Mouse (Mus musculus) hindbrain, embryonic 11.5 days (tissue): Measurements from ENCODE around the gene Gm21970. TPM values are rescaled to one million over a fixed set of nuclear protein-coding genes. Genes with fewer than 3 reads are reported as not detected.
A peak's percentile ranks its signal among the peaks of the same experiment; 100 is the strongest.

Experiments used
- ATAC-seq: fragments of 200-750 bp; cut with Nextera tagmentation; 2 replicates; pipeline ENCODE4 v1.8.0; 2017; ENCODE audit warnings: mild to moderate bottlenecking, moderate TSS enrichment, moderate library complexity; ENCODE audit not compliant: low FRiP score
- DNase-seq: peaks from one replicate; pipeline ENCODE4 v3.0.0-alpha.2; 2015; ENCODE audit warnings: low spot score
- H3K27ac ChIP-seq: fragments of 300-500 bp; sonication (generic); 2 replicates; pipeline ENCODE4 v1.5.1; 2014; ENCODE audit warnings: mild to moderate bottlenecking, low read depth, low read length
- H3K27me3 ChIP-seq: fragments of 300-500 bp; sonication (generic); 2 replicates; pipeline ENCODE4 v1.6.1; 2014; ENCODE audit warnings: mild to moderate bottlenecking, low read length, moderate library complexity, mixed read lengths; ENCODE audit not compliant: control insufficient read depth, insufficient read depth
- H3K36me3 ChIP-seq: fragments of 300-500 bp; sonication (generic); 2 replicates; pipeline ENCODE4 v1.6.1; 2014; ENCODE audit warnings: mild to moderate bottlenecking, low read length, moderate library complexity, mixed read lengths; ENCODE audit not compliant: control insufficient read depth, insufficient read depth
- H3K4me1 ChIP-seq: fragments of 300-500 bp; sonication (generic); replicated peaks from 2 replicates; pipeline ENCODE4 v1.6.1; 2014; ENCODE audit warnings: low read length, mixed read lengths; ENCODE audit not compliant: control insufficient read depth, insufficient read depth
- H3K4me2 ChIP-seq: fragments of 300-500 bp; sonication (generic); replicated peaks from 2 replicates; pipeline ENCODE4 v1.6.1; 2014; ENCODE audit warnings: mild to moderate bottlenecking, low read depth, low read length
- H3K4me3 ChIP-seq: fragments of 300-500 bp; sonication (generic); 2 replicates; pipeline ENCODE4 v1.5.1; 2014; ENCODE audit warnings: low read depth, low read length
- H3K9ac ChIP-seq: fragments of 300-500 bp; sonication (generic); 2 replicates; pipeline ENCODE4 v1.6.1; 2014; ENCODE audit warnings: low read depth, low read length
- H3K9me3 ChIP-seq: fragments of 300-500 bp; sonication (generic); 2 replicates; pipeline ENCODE4 v1.6.1; 2016; ENCODE audit warnings: low read length; ENCODE audit not compliant: control insufficient read depth
- WGBS: fragments of 180-500 bp; shearing (Covaris S2); extraction: QIAGEN DNeasy Blood & Tissue Kit; methylation state at CpG from one replicate; pipeline ENCODE4 v1.1.7; 2014; 5-methylcytosine and 5-hydroxymethylcytosine counted together
- polyA plus RNA-seq: library from polyadenylated mRNA; unstranded; fragments of >200 nt; fragmentation: Nextera tagmentation; extraction: Ambion mirVana; gene quantifications from 2 replicates; pipeline ENCODE4 v1.2.1, GENCODE M21; 2014

Gene Gm21970
- polyA plus RNA-seq, 1 experiment from 2014 or later, result not detected

DNA sequence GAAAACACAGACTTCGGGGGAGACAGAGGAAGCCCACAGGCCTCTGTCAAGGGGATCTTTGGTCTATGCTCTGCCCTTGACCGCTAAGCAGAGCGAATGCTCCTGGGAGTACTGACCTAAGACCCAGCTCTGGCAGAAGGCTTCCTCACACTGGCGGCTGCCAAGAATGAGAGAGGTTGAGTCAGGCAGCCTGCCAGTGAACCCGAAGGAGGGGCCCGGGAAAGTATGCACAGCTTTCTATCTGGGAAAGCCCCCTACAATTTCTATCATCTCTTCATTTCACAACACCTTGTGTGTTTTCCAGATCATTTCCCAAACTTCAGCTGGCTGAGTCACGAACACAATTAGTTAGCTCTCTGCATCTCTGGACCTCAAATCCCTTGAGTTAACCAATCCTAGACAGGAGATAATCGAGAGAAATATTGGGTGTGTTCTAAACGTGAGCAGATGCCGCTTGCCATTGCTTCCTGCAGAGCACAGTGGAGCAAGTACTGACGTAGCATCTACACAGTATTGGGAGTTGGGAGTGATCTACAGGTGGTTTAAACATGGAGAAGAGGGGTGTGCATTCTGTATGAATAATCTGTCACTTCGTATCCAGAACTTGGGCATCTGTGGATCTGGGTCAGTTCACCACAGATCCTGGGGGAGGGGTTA lies 28.8 kb upstream of the Gm21970 start:
- no peak for DNase-seq
- Histone ChIP-seq H3K9me3 (no peaks in the 10 kb centered on the region), H3K27ac (no peak overlapping the region), H3K4me3 (no peak overlapping the region), H3K9ac (no peak overlapping the region), H3K36me3 (no peaks in the 10 kb centered on the region), H3K4me1 (no peaks in the 10 kb centered on the region), H3K4me2 (no peak overlapping the region), H3K27me3 (no peaks in the 10 kb centered on the region)
- WGBS, result 74% methylated on average over 12 of the region's 12 CpGs
- no peak for ATAC-seq

- no peaks in the 10 kb centered on the region for H3K4me1 ChIP-seq
- no peaks in the 10 kb centered on the region for H3K9me3 ChIP-seq
- no peak overlapping the region for H3K4me3 ChIP-seq
- no peak overlapping the region for H3K4me2 ChIP-seq
- H3K36me3 ChIP-seq, result no peaks in the 10 kb centered on the region
- WGBS, result 45% methylated on average over 3 of the region's 3 CpGs
- no peak for DNase-seq
- H3K27ac ChIP-seq, result no peak overlapping the region
- no peaks in the 10 kb centered on the region for H3K27me3 ChIP-seq
- H3K9ac ChIP-seq, result no peak overlapping the region
- ATAC-seq, result no peak
Measured at GRCm38 (mm10) chr16:91363483-91363882, 28.0 kb upstream of the Gm21970 start.

DNA sequence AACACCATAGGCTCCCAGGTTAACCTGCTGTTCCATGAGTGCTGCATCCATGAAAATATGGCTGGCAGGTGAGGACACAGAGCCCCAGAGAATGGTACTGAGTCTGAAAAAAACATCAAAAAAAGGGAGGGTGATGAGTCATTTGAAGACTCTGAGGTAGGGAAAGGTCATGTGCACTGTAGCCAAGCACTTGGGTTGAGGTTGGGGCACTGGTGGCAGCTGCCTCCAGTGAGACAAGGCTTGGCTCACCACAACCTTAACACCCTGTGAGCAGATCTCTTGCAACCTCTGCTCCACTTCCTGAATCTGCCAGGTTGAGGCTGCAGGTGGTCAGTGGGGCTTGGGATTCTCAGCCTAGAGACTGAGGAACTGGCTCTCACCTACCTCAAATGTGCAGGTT lies 25.0 kb upstream of the Gm21970 start:
- H3K4me1 ChIP-seq, result no peaks in the 10 kb centered on the region
- H3K27ac ChIP-seq, result no peak overlapping the region
- ATAC-seq (no peak), DNase-seq (no peak)
- no peaks in the 10 kb centered on the region for H3K27me3 ChIP-seq
- no peak overlapping the region for H3K9ac ChIP-seq
- no peaks in the 10 kb centered on the region for H3K9me3 ChIP-seq
- H3K4me3 ChIP-seq, result no peak overlapping the region
- H3K36me3 ChIP-seq, result no peaks in the 10 kb centered on the region
- H3K4me2 ChIP-seq, result no peak overlapping the region

DNA sequence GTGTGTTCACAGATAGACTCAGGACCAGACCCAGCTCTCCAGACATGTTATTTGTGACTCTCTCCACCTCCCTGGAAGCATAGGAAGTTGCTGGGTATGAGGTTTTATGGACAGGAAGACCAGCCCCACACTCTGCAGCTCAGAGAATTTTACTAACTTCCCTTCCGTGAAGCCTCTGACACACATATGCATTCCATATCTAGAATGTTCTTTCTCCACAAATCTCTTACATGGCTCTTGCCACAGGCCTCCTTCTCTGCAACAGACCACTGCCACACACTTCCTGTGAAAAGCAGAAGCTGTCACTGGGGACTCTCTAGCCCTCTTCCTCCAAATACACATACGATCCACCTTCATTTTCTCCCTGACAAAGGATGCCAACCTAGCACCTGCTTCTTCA lies 24.5 kb upstream of the Gm21970 start:
- H3K4me3 ChIP-seq, result no peak overlapping the region
- 87% methylated on average over 2 of the region's 2 CpGs for WGBS
- no peak overlapping the region for H3K27ac ChIP-seq
- no peaks in the 10 kb centered on the region for H3K36me3 ChIP-seq
- no peaks in the 10 kb centered on the region for H3K4me1 ChIP-seq
- no peak overlapping the region for H3K4me2 ChIP-seq
- no peaks in the 10 kb centered on the region for H3K27me3 ChIP-seq
- H3K9me3 ChIP-seq, result no peaks in the 10 kb centered on the region
- no peak overlapping the region for H3K9ac ChIP-seq
- ATAC-seq (no peak), DNase-seq (no peak)

DNA sequence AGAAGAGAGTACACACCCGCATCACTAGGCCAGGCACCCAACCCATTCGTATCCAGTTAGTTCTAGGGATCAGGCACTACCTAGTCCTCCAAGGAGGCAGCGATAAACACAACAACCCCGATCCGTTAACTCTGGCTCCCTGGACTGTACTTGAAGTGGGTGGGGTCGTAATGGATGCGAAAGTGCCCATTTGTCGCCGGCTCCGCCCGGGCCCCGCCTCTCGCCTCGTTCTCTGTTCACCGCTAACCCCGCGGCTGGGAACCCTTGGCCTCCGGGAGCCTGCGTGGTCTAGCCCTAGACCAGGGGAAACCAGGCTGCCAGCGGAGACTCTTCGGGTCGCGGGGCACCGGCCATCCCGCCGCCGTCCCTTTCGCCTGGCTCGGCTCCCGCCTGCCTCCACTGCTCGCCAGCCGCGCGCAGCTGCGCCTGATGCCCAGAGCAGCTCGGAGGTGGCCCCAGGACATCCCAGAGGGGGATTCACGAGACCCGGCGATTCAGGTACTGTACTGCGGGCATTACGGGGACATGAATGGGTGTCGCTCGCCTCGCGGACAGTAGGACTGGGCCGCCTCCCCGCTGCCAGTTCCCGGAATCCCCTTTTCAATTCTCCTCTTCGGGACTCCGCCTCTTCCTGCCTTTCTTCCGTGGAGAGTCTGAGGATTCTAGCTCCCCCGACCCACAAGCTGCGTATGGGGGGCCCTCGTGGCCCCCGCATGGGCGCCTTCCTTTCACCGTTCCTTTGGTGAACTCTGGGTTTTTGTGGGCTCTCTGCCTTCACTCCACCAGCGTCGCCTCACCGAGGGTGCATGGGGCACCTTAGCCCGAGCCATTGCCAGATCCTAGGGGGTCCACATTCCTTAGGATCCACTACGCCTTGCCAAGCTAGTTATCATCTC lies 18.7 kb upstream of the Gm21970 start, which contains the start of gene Ifnar2:
Ifnar2 (plus strand) TSS at position 207 of the 896 bp plus-strand sequence.
- ATAC-seq, result peak; percentile 92
- Histone ChIP-seq H3K36me3 (no peaks in the 10 kb centered on the region), H3K27ac (peak within 1 kb of the TSS; percentile 86), H3K4me3 (peak within 1 kb of the TSS; percentile 87), H3K9ac (peak within 1 kb of the TSS; percentile 97), H3K4me1 (0 out of 2 replicates have a peak, but pooled peaks cover 2% of the 10 kb centered on the region), H3K27me3 (no peaks in the 10 kb centered on the region), H3K9me3 (no peaks in the 10 kb centered on the region), H3K4me2 (peak within 1 kb of the TSS; percentile 74)
- 0% methylated on average over 60 of the region's 62 CpGs for WGBS
- peak; percentile 78 for DNase-seq

- ATAC-seq, result no peak
- H3K4me1 ChIP-seq, result 0 out of 2 replicates have a peak, but pooled peaks cover 2% of the 10 kb centered on the region
- peak overlapping the region; percentile 86 for H3K27ac ChIP-seq
- peak overlapping the region; percentile 87 for H3K4me3 ChIP-seq
- peak overlapping the region; percentile 74 for H3K4me2 ChIP-seq
- no peaks in the 10 kb centered on the region for H3K36me3 ChIP-seq
- no peaks in the 10 kb centered on the region for H3K9me3 ChIP-seq
- peak overlapping the region; percentile 97 for H3K9ac ChIP-seq
- 49% methylated on average over 11 of the region's 13 CpGs for WGBS
- H3K27me3 ChIP-seq, result no peaks in the 10 kb centered on the region
- DNase-seq, result no peak
Measured at GRCm38 (mm10) chr16:91373473-91374252, 17.9 kb upstream of the Gm21970 start.

- Histone ChIP-seq H3K27me3 (no peaks in the 10 kb centered on the region), H3K4me1 (0 out of 2 replicates have a peak, but pooled peaks cover 2% of the 10 kb centered on the region), H3K27ac (no peak overlapping the region), H3K4me2 (no peak overlapping the region), H3K36me3 (no peaks in the 10 kb centered on the region), H3K4me3 (no peak overlapping the region), H3K9me3 (no peaks in the 10 kb centered on the region), H3K9ac (no peak overlapping the region)
- no peak for DNase-seq
- 92% methylated on average over 3 of the region's 3 CpGs for WGBS
- ATAC-seq, result no peak
Measured at GRCm38 (mm10) chr16:91374253-91374634, 17.3 kb upstream of the Gm21970 start.

DNA sequence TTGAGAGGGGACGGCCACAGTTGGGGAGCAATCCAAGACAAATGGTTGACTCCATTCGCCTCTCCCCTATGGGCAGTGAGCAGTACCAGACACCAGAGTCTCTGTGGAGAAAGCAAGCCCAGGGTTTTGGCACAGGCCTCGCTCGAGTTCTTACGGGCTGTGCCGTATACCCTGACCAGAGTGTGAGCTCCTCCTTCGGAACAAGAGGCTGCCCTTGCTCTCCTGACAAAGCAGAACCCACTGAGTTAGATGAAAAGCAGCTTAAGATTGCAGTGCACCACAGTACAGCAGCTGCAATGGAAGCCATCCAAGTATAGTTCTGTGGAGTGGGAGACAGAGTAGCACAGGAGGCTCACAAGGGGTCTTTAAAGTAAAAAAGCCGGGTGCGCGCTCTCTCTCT lies 14.8 kb upstream of the Gm21970 start:
- no peak for ATAC-seq
- Histone ChIP-seq H3K4me2 (no peak overlapping the region), H3K4me3 (no peak overlapping the region), H3K4me1 (0 out of 2 replicates have a peak, but pooled peaks cover 2% of the 10 kb centered on the region), H3K9me3 (no peaks in the 10 kb centered on the region), H3K9ac (no peak overlapping the region), H3K27me3 (no peaks in the 10 kb centered on the region), H3K27ac (no peak overlapping the region), H3K36me3 (no peaks in the 10 kb centered on the region)
- DNase-seq, result no peak
- WGBS, result 97% methylated on average over 10 of the region's 10 CpGs
